Mouse (Mus musculus) testis, adult 2 months (tissue): ENCODE measurements around the gene Prkn. TPM values are rescaled to one million over a fixed set of nuclear protein-coding genes. Genes with fewer than 3 reads are reported as not detected.

ENCODE experiments used
- H3K27ac ChIP-seq: fragments of 200-500 bp; 2 replicates; pipeline ENCODE4 v1.5.1; 2012; ENCODE audit warnings: low read depth, low read length; ENCODE audit not compliant: control insufficient read depth, insufficient read depth
- H3K27me3 ChIP-seq: fragments of 200-500 bp; 2 replicates; pipeline ENCODE4 v1.6.1; 2012; ENCODE audit warnings: mild to moderate bottlenecking, low read length, moderate library complexity; ENCODE audit not compliant: control insufficient read depth, insufficient read depth
- H3K36me3 ChIP-seq: fragments of 200-500 bp; 2 replicates; pipeline ENCODE4 v1.6.1; 2012; ENCODE audit warnings: mild to moderate bottlenecking, low read length; ENCODE audit not compliant: control insufficient read depth, insufficient read depth
- H3K4me1 ChIP-seq: fragments of 200-500 bp; 2 replicates; pipeline ENCODE4 v1.6.1; 2012; ENCODE audit warnings: low read length; ENCODE audit not compliant: control insufficient read depth, insufficient read depth
- H3K4me3 ChIP-seq: fragments of 200-500 bp; 2 replicates; pipeline ENCODE4 v1.5.1; 2012; ENCODE audit warnings: low read depth, mild to moderate bottlenecking, low read length, moderate library complexity, mixed read lengths; ENCODE audit not compliant: control insufficient read depth
- CTCF ChIP-seq: fragments of 200-500 bp; IDR thresholded peaks from 2 replicates; pipeline ENCODE4 v1.5.1; 2012; ENCODE audit warnings: low read depth, mild to moderate bottlenecking, inconsistent platforms, low read length, moderate library complexity; ENCODE audit not compliant: control insufficient read depth, insufficient read depth, insufficient replicate concordance
- POLR2A ChIP-seq: fragments of 200-500 bp; IDR thresholded peaks from 2 replicates; pipeline ENCODE4 v1.6.1; 2012; ENCODE audit warnings: low read depth, mild to moderate bottlenecking, inconsistent platforms, low read length, moderate library complexity; ENCODE audit not compliant: control insufficient read depth
- polyA plus RNA-seq: library from polyadenylated mRNA; depleted of rRNA; stranded (reverse); fragments of >200 nt; gene quantifications from 2 replicates; pipeline ENCODE4 v1.2.3, GENCODE M21; 2012

The Prkn gene
- polyA plus RNA-seq, 1 experiment: 13.2 TPM

DNA sequence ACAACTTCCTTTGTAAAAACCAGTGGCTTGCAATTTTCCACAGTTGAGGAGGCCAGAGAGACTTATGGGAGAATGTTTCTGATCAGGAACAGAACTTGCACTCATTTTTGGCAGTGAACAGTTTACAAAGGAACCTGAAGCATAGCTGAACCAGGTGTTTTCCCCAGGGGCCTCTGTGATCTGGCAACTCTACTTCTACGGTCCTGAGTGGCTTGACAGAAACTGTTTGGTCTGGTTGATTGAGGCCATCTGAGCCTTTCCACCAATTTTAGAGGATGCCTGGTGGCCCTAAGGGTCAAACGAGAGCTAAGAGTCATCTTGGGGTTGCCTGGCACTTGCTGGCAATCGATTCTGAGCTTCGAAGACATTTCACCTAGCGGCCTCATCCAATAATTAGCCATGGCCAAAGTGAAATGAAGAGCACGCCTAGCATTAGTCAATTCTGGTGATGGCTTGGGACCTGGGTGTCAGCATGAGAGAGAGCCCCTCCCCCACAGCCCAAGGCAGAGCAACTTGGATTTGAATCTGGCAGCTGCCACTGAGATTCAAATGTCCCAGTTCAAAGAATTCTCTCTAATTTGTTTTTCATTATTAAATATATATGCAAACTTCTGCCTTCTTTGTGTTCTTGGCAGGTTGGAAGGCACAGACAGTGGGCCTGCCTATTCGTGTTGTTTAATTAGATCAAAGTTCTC is 479.6 kb downstream of the Prkn start:
- H3K27ac ChIP-seq: no peak overlapping the region
- H3K4me1 ChIP-seq: no peaks in the 10 kb centered on the region
- H3K4me3 ChIP-seq: no peak overlapping the region; the same call in 1 of the 2 replicates
- H3K27me3 ChIP-seq: no peaks in the 10 kb centered on the region
- TF ChIP-seq POLR2A (no peak), CTCF (no peak)
- H3K36me3 ChIP-seq: no peaks in the 10 kb centered on the region

DNA sequence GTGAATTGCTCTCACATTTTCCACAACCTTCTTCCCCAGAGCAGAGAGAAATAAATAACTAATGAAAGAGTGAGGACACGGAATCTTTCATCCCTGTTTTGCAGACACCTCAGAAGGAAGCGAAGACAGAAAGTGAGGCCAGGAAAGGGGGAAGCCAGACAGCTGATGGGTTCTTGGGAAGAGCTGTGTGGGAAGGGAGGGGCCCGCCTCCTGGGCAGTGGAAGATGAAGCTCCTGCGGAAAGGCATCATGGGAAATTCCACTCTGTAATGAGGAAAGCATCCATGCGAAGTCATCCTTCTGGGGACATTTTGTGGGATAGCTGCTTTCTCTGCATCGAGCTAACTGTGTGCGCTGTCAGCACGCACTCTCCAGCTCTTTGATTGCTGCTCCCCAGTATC is 491.9 kb downstream of the Prkn start:
- Histone ChIP-seq H3K27ac (no peak overlapping the region), H3K27me3 (no peaks in the 10 kb centered on the region), H3K36me3 (no peaks in the 10 kb centered on the region), H3K4me3 (peak overlapping the region; percentile 33), H3K4me1 (peaks cover 3% of the 10 kb centered on the region; the same call in 1 of the 2 replicates)
- no peak for TF ChIP-seq CTCF
- no peak for TF ChIP-seq POLR2A

GRCm38 (mm10) chr17:11333741-11334140 is 493.6 kb downstream of the Prkn start:
- H3K36me3 ChIP-seq: no peaks in the 10 kb centered on the region
- no peak overlapping the region for H3K27ac ChIP-seq
- TF ChIP-seq CTCF: no peak
- TF ChIP-seq POLR2A: no peak
- H3K27me3 ChIP-seq: no peaks in the 10 kb centered on the region
- no peak overlapping the region for H3K4me3 ChIP-seq
- H3K4me1 ChIP-seq: peaks cover 3% of the 10 kb centered on the region; the same call in 1 of the 2 replicates

DNA sequence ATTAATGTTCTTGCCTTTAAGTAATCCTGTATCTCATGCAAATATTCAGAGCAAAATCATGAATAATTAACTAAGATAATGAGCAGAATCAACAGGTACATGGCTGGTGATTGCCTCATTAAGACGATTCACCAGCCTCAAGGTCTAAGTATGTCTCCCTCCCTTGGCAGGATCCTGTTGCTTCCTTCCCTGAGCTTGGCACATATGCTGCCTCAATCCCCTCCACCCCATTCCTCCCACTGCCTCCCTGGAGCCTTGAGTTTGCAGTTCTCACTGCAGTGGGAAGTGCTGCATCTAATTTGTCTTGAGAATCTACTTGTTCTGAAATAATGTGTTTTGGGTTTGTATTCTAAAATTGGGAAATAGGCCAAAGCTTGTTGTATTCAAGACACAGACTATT is 496.0 kb downstream of the Prkn start:
- H3K4me1 ChIP-seq: peaks cover 3% of the 10 kb centered on the region; the same call in 1 of the 2 replicates
- no peak overlapping the region for H3K27ac ChIP-seq
- H3K36me3 ChIP-seq: no peaks in the 10 kb centered on the region
- TF ChIP-seq POLR2A: no peak
- TF ChIP-seq CTCF: no peak
- no peaks in the 10 kb centered on the region for H3K27me3 ChIP-seq
- H3K4me3 ChIP-seq: no peak overlapping the region

- TF ChIP-seq POLR2A (no peak), CTCF (no peak)
- Histone ChIP-seq H3K36me3 (no peaks in the 10 kb centered on the region), H3K4me3 (no peak overlapping the region), H3K27me3 (no peaks in the 10 kb centered on the region), H3K27ac (no peak overlapping the region), H3K4me1 (no peaks in the 10 kb centered on the region)
These were observed 500.2 kb downstream of the Prkn start for GRCm38 (mm10) chr17:11340368-11340767.

DNA sequence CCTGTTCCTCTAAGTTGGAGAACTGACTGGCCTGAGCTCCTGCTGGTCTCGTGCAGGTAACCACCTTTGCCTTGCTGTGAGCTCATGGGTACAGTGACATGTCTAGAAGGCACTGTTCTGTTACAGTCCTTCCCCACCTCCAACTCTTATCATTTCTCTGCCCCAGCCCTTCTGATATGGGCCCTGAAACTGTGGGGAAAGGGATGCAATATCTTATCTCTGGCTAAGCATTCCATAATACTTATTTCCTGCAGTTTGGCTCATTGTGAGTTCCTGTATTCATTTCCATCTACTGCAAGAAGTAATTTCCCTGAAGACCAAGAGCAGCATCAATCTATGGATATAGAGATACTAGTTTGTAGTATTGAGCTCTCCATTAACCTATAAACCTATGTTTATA is 506.1 kb downstream of the Prkn start:
- Histone ChIP-seq H3K4me3 (no peak overlapping the region), H3K4me1 (no peaks in the 10 kb centered on the region), H3K36me3 (no peaks in the 10 kb centered on the region), H3K27ac (no peak overlapping the region), H3K27me3 (no peaks in the 10 kb centered on the region)
- TF ChIP-seq CTCF: no peak
- TF ChIP-seq POLR2A: no peak

GRCm38 (mm10) chr17:11352778-11353552 is 512.8 kb downstream of the Prkn start:
- no peaks in the 10 kb centered on the region for H3K36me3 ChIP-seq
- H3K4me1 ChIP-seq: no peaks in the 10 kb centered on the region
- H3K27ac ChIP-seq: no peak overlapping the region; the same call in 1 of the 2 replicates
- TF ChIP-seq POLR2A (no peak), CTCF (no peak)
- H3K27me3 ChIP-seq: no peaks in the 10 kb centered on the region
- no peak overlapping the region for H3K4me3 ChIP-seq
